Mouse (Mus musculus) embryonic facial prominence, embryonic 11.5 days (tissue): ENCODE results near the gene Dr1. TPM values are rescaled to one million over a fixed set of nuclear protein-coding genes. Genes with fewer than 3 reads are reported as not detected.

Experiments
- ATAC-seq: fragments of 200-750 bp; cut with Nextera tagmentation; replicated peaks from 2 replicates; pipeline ENCODE4 v1.8.0; 2017; ENCODE audit warnings: low read depth; ENCODE audit not compliant: insufficient number of reproducible peaks, low FRiP score, low TSS enrichment
- DNase-seq: peaks from one replicate; pipeline ENCODE4 v3.0.0-alpha.2; 2015; ENCODE audit warnings: low spot score
- H3K27ac ChIP-seq: fragments of 300-500 bp; sonication (generic); replicated peaks from 2 replicates; pipeline ENCODE4 v1.5.1; 2014; ENCODE audit warnings: mild to moderate bottlenecking, low read depth, low read length, control low read depth
- H3K27me3 ChIP-seq: fragments of 300-500 bp; sonication (generic); 2 replicates; pipeline ENCODE4 v1.6.1; 2014; ENCODE audit warnings: mild to moderate bottlenecking, low read length, moderate library complexity, mixed read lengths; ENCODE audit not compliant: control insufficient read depth, insufficient read depth
- H3K36me3 ChIP-seq: fragments of 300-500 bp; sonication (generic); replicated peaks from 2 replicates; pipeline ENCODE4 v1.6.1; 2014; ENCODE audit warnings: low read depth, mild to moderate bottlenecking, low read length, moderate library complexity, mixed read lengths; ENCODE audit not compliant: control insufficient read depth, insufficient read depth
- H3K4me1 ChIP-seq: fragments of 300-500 bp; sonication (generic); 2 replicates; pipeline ENCODE4 v1.6.1; 2014; ENCODE audit warnings: low read length, mixed read lengths; ENCODE audit not compliant: control insufficient read depth, insufficient read depth
- H3K4me2 ChIP-seq: fragments of 300-500 bp; sonication (generic); 2 replicates; pipeline ENCODE4 v1.6.1; 2014; ENCODE audit warnings: low read depth, mild to moderate bottlenecking, control low read depth, low read length, moderate library complexity
- H3K4me3 ChIP-seq: fragments of 300-500 bp; sonication (generic); 2 replicates; pipeline ENCODE4 v1.5.1; 2014; ENCODE audit warnings: low read depth, low read length, control low read depth
- H3K9ac ChIP-seq: fragments of 300-500 bp; sonication (generic); replicated peaks from 2 replicates; pipeline ENCODE4 v1.6.1; 2014; ENCODE audit warnings: mild to moderate bottlenecking, control low read depth, low read length
- H3K9me3 ChIP-seq: fragments of 300-500 bp; sonication (generic); replicated peaks from 2 replicates; pipeline ENCODE4 v1.6.1; 2016; ENCODE audit warnings: mild to moderate bottlenecking, low read length, inconsistent platforms, mixed read lengths; ENCODE audit not compliant: control insufficient read depth
- WGBS: fragments of 180-500 bp; shearing (Covaris S2); extraction: QIAGEN DNeasy Blood & Tissue Kit; methylation state at CpG from one replicate; pipeline ENCODE4 v1.1.7; 2014; 5-methylcytosine and 5-hydroxymethylcytosine counted together
- polyA plus RNA-seq: library from polyadenylated mRNA; unstranded; fragments of >200 nt; fragmentation: Nextera tagmentation; extraction: Ambion mirVana; gene quantifications from 2 replicates; pipeline ENCODE4 v1.2.1, GENCODE M21; 2014

Dr1 gene
- polyA plus RNA-seq, 1 experiment from 2014 or later, result 65.7 TPM

GRCm38 (mm10) chr5:108313065-108313860 lies 44.6 kb downstream of the Dr1 start:
- Histone ChIP-seq H3K4me2 (peak overlapping the region; percentile 74), H3K4me1 (peaks cover 3% of the 10 kb centered on the region; the same call in 1 of the 2 replicates), H3K4me3 (peak overlapping the region; percentile 67), H3K36me3 (no peaks in the 10 kb centered on the region), H3K27me3 (no peaks in the 10 kb centered on the region), H3K27ac (no peak overlapping the region), H3K9me3 (no peaks in the 10 kb centered on the region), H3K9ac (peak overlapping the region; percentile 62)
- WGBS, result 7% methylated on average over 16 of the region's 16 CpGs
- no peak for DNase-seq
- no peak for ATAC-seq

Other genes starting within 250 kb of the Dr1 start
- 160 and 164 TPM in 2 replicates for gene Mtf2, start 203.2 kb upstream of the Dr1 start, polyA plus RNA-seq
- 24.1 and 24.6 TPM in 2 replicates for gene Tmed5, start 136.3 kb upstream of the Dr1 start, polyA plus RNA-seq
- 10.4 and 11.0 TPM in 2 replicates for gene Ccdc18, start 136.0 kb upstream of the Dr1 start, polyA plus RNA-seq
- gene Pigg, start 43.7 kb downstream of the Dr1 start, polyA plus RNA-seq, result 2.1 and 2.7 TPM in 2 replicates
- gene Gm42517, start 99.0 kb downstream of the Dr1 start, polyA plus RNA-seq, result not detected in 2 replicates
- 0.22 TPM in 1 of 2 replicates, not detected in the other for gene Pde6b, start 119.5 kb downstream of the Dr1 start, polyA plus RNA-seq
- 397 and 412 TPM in 2 replicates for gene Atp5k, start 165.6 kb downstream of the Dr1 start, polyA plus RNA-seq
- 0.11 and 0.15 TPM in 2 replicates for gene Mfsd7a, start 180.0 kb downstream of the Dr1 start, polyA plus RNA-seq
- 27.8 and 31.0 TPM in 2 replicates for gene Pcgf3, start 192.3 kb downstream of the Dr1 start, polyA plus RNA-seq